Mouse (Mus musculus): ENCODE measurements around the gene Slc22a3. TPM values are rescaled to one million over a fixed set of nuclear protein-coding genes. Genes with fewer than 3 reads are reported as not detected.
A peak's percentile ranks its signal among the peaks of the same experiment; 100 is the strongest.

Slc22a3 gene
- total and polyA plus RNA-seq, 3 experiments: 31.5 to 87.7 TPM; not detected in 1

DNA sequence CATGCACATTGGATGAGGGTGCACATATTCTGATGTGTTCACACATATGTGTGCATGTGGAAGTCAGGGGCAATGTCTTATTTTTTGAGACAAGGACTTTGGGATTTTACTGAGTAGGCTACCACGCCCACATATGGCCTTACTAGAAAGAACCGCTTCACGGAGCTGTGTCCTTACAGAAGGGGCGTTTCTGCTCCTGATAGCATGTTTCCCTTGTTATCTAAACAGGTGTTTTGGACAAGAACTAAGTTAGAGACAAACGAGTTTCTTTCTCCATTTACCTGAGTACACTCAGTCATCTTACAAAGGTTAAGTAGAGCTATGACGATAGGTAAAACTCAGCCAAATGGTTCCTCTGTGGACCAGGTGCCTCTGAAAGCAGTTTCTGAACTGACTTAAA is 1.8 kb downstream of the Slc22a3 start:
- Histone ChIP-seq H3K27ac (ENCODE audit: control insufficient read depth, low read depth, low read length) (peak overlapping the region; percentile 95), H3K27me3 (ENCODE audit: control insufficient read depth in 1 of 2, insufficient read depth in 2 of 2, low read length in 2 of 2) (no peaks in the 10 kb centered on the region), H3K79me2 (ENCODE audit: control insufficient read depth, insufficient read depth, low read length, poor library complexity) (peaks cover 58% of the 10 kb centered on the region), H3K9me3 (replicated peaks; ENCODE audit: insufficient read depth, low read length) (no peaks in the 10 kb centered on the region), H3K36me3 (ENCODE audit: control insufficient read depth in 1 of 2, insufficient read depth in 2 of 2, low read length in 2 of 2) (peaks cover 8 to 45% of the 10 kb centered on the region in 2 experiments; a peak in 3 of 4 replicates), H3K9ac (ENCODE audit: control insufficient read depth, low read depth, low read length, poor library complexity, severe bottlenecking) (peak overlapping the region; percentile 88), H3K4me3 (ENCODE audit: control insufficient read depth in 1 of 2, insufficient read depth in 1 of 2, low read depth in 2 of 2, low read length in 2 of 2) (peak overlapping the region; percentile 84 to 92), H3K4me1 (ENCODE audit: control insufficient read depth in 1 of 2, insufficient read depth in 2 of 2, low read length in 2 of 2) (peaks cover 13 to 40% of the 10 kb centered on the region in 2 experiments)
- peak; percentile 58 for DNase-seq (ENCODE audit: low read depth, low spot score)
- TF ChIP-seq EP300 (IDR thresholded peaks at IDR 0.05; ENCODE audit: low read depth in 1 of 2, low read length in 2 of 2) (peak in 1 of 2 experiments; percentile 45; a peak in 2 of 4 replicates), MXI1 (IDR thresholded peaks at IDR 0.05; ENCODE audit: low read depth, low read length) (peak; percentile 49; the same call in 1 of the 2 replicates), TAL1 (IDR thresholded peaks at IDR 0.05; ENCODE audit: low read length) (no peak), MAX (IDR thresholded peaks at IDR 0.05; ENCODE audit: low read length) (0 out of 2 replicates have a peak, but pooled peaks have one; percentile 19), USF1 (IDR thresholded peaks at IDR 0.05; ENCODE audit: low read depth, low read length) (no peak), ETS1 (IDR thresholded peaks at IDR 0.05; ENCODE audit: low read depth, low read length) (peak; percentile 38; the same call in 1 of the 2 replicates), GATA1 (IDR thresholded peaks at IDR 0.05; ENCODE audit: low read depth, low read length) (peak; percentile 48; the same call in 1 of the 2 replicates), TBP (IDR thresholded peaks at IDR 0.05; ENCODE audit: low read depth, low read length) (peak; percentile 27; the same call in 1 of the 2 replicates), SIN3A (IDR thresholded peaks at IDR 0.05; ENCODE audit: low read length) (peak; percentile 91)

DNA sequence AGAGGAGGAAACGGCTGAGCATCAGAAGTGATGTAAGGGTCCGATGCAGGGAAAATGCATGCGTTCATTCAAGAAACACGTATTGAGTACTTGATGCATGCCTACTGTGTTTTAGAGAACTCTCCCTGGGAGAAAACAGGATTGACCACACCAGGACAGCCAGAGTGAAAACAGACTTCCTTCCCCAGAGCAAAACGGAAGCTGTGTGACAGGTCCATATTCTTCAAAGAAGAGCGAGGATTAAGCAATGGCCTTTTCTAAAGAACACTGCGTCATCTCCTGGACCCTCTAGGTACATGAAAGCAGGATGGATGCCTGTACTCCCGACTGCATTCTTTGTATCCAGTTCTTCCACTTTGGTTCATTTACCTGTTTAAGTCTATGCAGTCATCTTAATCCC is 8.1 kb downstream of the Slc22a3 start:
- Histone ChIP-seq H3K79me2 (ENCODE audit: control insufficient read depth, insufficient read depth, low read length, poor library complexity) (peaks cover 79% of the 10 kb centered on the region), H3K27ac (ENCODE audit: control insufficient read depth, low read depth, low read length) (no peak overlapping the region), H3K9me3 (replicated peaks; ENCODE audit: insufficient read depth, low read length) (no peaks in the 10 kb centered on the region), H3K4me1 (ENCODE audit: control insufficient read depth in 1 of 2, insufficient read depth in 2 of 2, low read length in 2 of 2) (peaks cover 11 to 36% of the 10 kb centered on the region in 2 experiments), H3K4me3 (ENCODE audit: control insufficient read depth in 1 of 2, insufficient read depth in 1 of 2, low read depth in 2 of 2, low read length in 2 of 2) (no peak overlapping the region), H3K36me3 (ENCODE audit: control insufficient read depth in 1 of 2, insufficient read depth in 2 of 2, low read length in 2 of 2) (peaks cover 15 to 57% of the 10 kb centered on the region in 2 experiments; a peak in 3 of 4 replicates), H3K9ac (ENCODE audit: control insufficient read depth, low read depth, low read length, poor library complexity, severe bottlenecking) (no peak overlapping the region), H3K27me3 (ENCODE audit: control insufficient read depth in 1 of 2, insufficient read depth in 2 of 2, low read length in 2 of 2) (no peaks in the 10 kb centered on the region)
- no peak for TF ChIP-seq POLR2AphosphoS2 (IDR thresholded peaks at IDR 0.05; ENCODE audit: low read length)
- TF ChIP-seq ZMIZ1 (IDR thresholded peaks at IDR 0.05; ENCODE audit: low read depth, low read length): 0 out of 2 replicates have a peak, but pooled peaks have one; percentile 33
- DNase-seq (ENCODE audit: low read depth, low spot score): no peak

DNA sequence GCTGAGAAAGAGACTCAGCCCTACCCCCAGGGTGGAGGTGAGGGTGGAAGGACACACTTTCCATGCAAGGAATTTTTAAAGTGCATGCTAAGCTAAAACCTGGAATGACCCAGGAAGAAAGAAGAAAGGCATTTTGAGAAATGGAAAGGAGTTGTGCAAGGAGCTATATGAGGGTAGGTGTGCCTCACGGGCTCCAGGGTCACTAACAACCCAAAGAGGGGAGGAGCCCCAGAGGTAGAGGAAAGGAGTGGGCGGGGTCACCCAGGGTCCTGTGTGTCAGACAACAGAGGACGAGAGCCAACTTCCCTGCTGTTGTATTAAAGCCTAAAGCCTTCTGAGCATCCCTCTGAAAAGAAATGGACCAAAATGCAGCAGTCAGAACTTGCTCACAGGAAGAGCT is 11.9 kb downstream of the Slc22a3 start:
- H3K4me1 ChIP-seq (ENCODE audit: control insufficient read depth in 1 of 2, insufficient read depth in 2 of 2, low read length in 2 of 2): peaks cover 7 to 18% of the 10 kb centered on the region in 2 experiments; a peak in 3 of 4 replicates
- DNase-seq (ENCODE audit: low read depth, low spot score): no peak
- TF ChIP-seq RCOR1 (IDR thresholded peaks at IDR 0.05; ENCODE audit: low read depth, low read length): no peak
- no peak for TF ChIP-seq EP300 (IDR thresholded peaks at IDR 0.05; ENCODE audit: low read depth in 1 of 2, low read length in 2 of 2)
- no peak for TF ChIP-seq MYC (IDR thresholded peaks at IDR 0.05; ENCODE audit: low read depth, low read length)
- no peak for TF ChIP-seq UBTF (IDR thresholded peaks at IDR 0.05; ENCODE audit: borderline replicate concordance, insufficient read depth, low read depth, low read length)
- no peak for TF ChIP-seq BHLHE40 (IDR thresholded peaks at IDR 0.05; ENCODE audit: borderline replicate concordance, low read depth, low read length)
- no peak for TF ChIP-seq MAX (IDR thresholded peaks at IDR 0.05; ENCODE audit: low read length)
- no peak for TF ChIP-seq MEF2A (IDR thresholded peaks at IDR 0.05; ENCODE audit: extremely low read depth, insufficient replicate concordance, low read depth, low read length, poor library complexity, severe bottlenecking)
- TF ChIP-seq RAD21 (IDR thresholded peaks at IDR 0.05; ENCODE audit: low read depth, low read length): no peak
- TF ChIP-seq TAL1 (IDR thresholded peaks at IDR 0.05; ENCODE audit: low read length): no peak
- no peak for TF ChIP-seq SMC3 (IDR thresholded peaks at IDR 0.05; ENCODE audit: low read depth, low read length)
- TF ChIP-seq TCF12 (IDR thresholded peaks at IDR 0.05; ENCODE audit: low read depth, low read length): no peak
- no peak for TF ChIP-seq POLR2AphosphoS2 (IDR thresholded peaks at IDR 0.05; ENCODE audit: low read length)
- no peak for TF ChIP-seq MAZ (IDR thresholded peaks at IDR 0.05; ENCODE audit: low read depth, low read length)
- TF ChIP-seq JUND (IDR thresholded peaks at IDR 0.05; ENCODE audit: low read depth, low read length): no peak
- no peak for TF ChIP-seq NRF1 (IDR thresholded peaks at IDR 0.05; ENCODE audit: insufficient read depth, low read depth, low read length, poor library complexity, severe bottlenecking)
- TF ChIP-seq TBP (IDR thresholded peaks at IDR 0.05; ENCODE audit: low read depth, low read length): no peak
- no peak for TF ChIP-seq CTCF (IDR thresholded peaks at IDR 0.05 in 2 of 3, conservative IDR thresholded peaks at IDR 0.05 in 1 of 3; ENCODE audit: control insufficient read depth in 1 of 3, insufficient read depth in 1 of 3, low read depth in 2 of 3, low read length in 3 of 3, poor library complexity in 1 of 3, severe bottlenecking in 1 of 3)
- TF ChIP-seq MXI1 (IDR thresholded peaks at IDR 0.05; ENCODE audit: low read depth, low read length): no peak
- TF ChIP-seq ZKSCAN1 (IDR thresholded peaks at IDR 0.05; ENCODE audit: low read depth, low read length): no peak
- no peak for TF ChIP-seq SIN3A (IDR thresholded peaks at IDR 0.05; ENCODE audit: low read length)

More for the DNA sequence above, 11.9 kb downstream of the Slc22a3 start:
- Histone ChIP-seq H3K27me3 (ENCODE audit: control insufficient read depth in 1 of 2, insufficient read depth in 2 of 2, low read length in 2 of 2) (no peaks in the 10 kb centered on the region), H3K79me2 (ENCODE audit: control insufficient read depth, insufficient read depth, low read length, poor library complexity) (peaks cover 68% of the 10 kb centered on the region), H3K27ac (ENCODE audit: control insufficient read depth, low read depth, low read length) (no peak overlapping the region), H3K4me3 (ENCODE audit: control insufficient read depth in 1 of 2, insufficient read depth in 1 of 2, low read depth in 2 of 2, low read length in 2 of 2) (no peak overlapping the region), H3K9me3 (replicated peaks; ENCODE audit: insufficient read depth, low read length) (no peaks in the 10 kb centered on the region), H3K36me3 (ENCODE audit: control insufficient read depth in 1 of 2, insufficient read depth in 2 of 2, low read length in 2 of 2) (peaks cover 13 to 39% of the 10 kb centered on the region in 2 experiments; a peak in 3 of 4 replicates), H3K9ac (ENCODE audit: control insufficient read depth, low read depth, low read length, poor library complexity, severe bottlenecking) (no peak overlapping the region)
